ENCODE assay signal across 20 mouse cellular contexts in genomic region chr9:80070026-80070425, GRCm38 (mm10). TPM values are rescaled to one million over a fixed set of nuclear protein-coding genes. Genes with fewer than 3 reads are reported as not detected.
DNase-seq lines count a peak whose midpoint lies in the region; ATAC-seq and TF ChIP-seq lines count a peak whose summit lies in the region.
"Had no signal": no experiment of that assay in that cellular context is flagged by ENCODE, and none has a peak within 500 bp of the region (broad histone marks: within the 10 kb centered on the region; RNA-seq: fewer than 3 reads in every experiment).

No protein-coding gene starts in this region.

- H3K4me2 ChIP-seq in kidney, embryonic 14.5 days (replicated peaks; ENCODE audit: low read depth, low read length): no peak overlapping the region
- peak overlapping the region; percentile 57; the same call in 1 of the 2 replicates for H3K4me2 ChIP-seq in CH12.LX (ENCODE audit: insufficient read depth, low read depth, poor library complexity, severe bottlenecking)
- H3K4me2 ChIP-seq in liver, embryonic 13.5 days: peak overlapping the region; percentile 17; the same call in 1 of the 2 replicates
- H3K4me2 ChIP-seq: heart, embryonic 11.5 days; limb, embryonic 12.5 days; lung, embryonic 15.5 days had no signal

- TF ChIP-seq EP300 in CH12.LX (IDR thresholded peaks at IDR 0.05; ENCODE audit: low read length): no peak

- no peak overlapping the region for H3K4me3 ChIP-seq in kidney, adult 2 months (ENCODE audit: insufficient read depth, low read depth, low read length)
- H3K4me3 ChIP-seq in kidney, embryonic 14.5 days (ENCODE audit: low read length): no peak overlapping the region
- H3K4me3 ChIP-seq in CH12.LX (replicated peaks in 1 of 3; ENCODE audit: low read depth in 2 of 3, low read length in 2 of 3, poor library complexity in 1 of 3): peak overlapping the region in 2 of 3 experiments; percentile 20 to 83
- H3K4me3 ChIP-seq in liver, embryonic 13.5 days (replicated peaks): no peak overlapping the region
- H3K4me3 ChIP-seq: hindbrain, embryonic 15.5 days; limb, embryonic 12.5 days; lung, embryonic 15.5 days had no signal

- TF ChIP-seq RAD21 in CH12.LX (IDR thresholded peaks at IDR 0.05; ENCODE audit: low read depth, low read length): no peak

- peak; percentile 57 for DNase-seq in kidney, adult 2 months
- peak; percentile 80 for DNase-seq in 416B (ENCODE audit: low read depth)
- no peak for DNase-seq in CH12.LX (ENCODE audit: extremely low read depth)
- no peak for DNase-seq in liver, embryonic 13.5 days
- no peak for DNase-seq in urinary bladder, adult 2 months (ENCODE audit: low spot score)
- no peak for DNase-seq in testis, postnatal 10 days (ENCODE audit: low spot score)
- no peak for DNase-seq in frontal cortex, postnatal 36 days (ENCODE audit: low spot score in 2 of 2)
- DNase-seq: adrenal gland, postnatal 14 days; cerebellum, adult 2 months; heart, postnatal 36 days; kidney, postnatal 4 days; midbrain, embryonic 14.5 days; right cerebral cortex, adult 18-20 months had no signal

- in situ Hi-C loops in CH12.LX (cut with MboI; ENCODE audit: low pct_ligation_motif_present, low pct_unique_long_range_greater_than_20kb, low sequenced_read_pairs): no loop called here

- peaks cover 4% of the 10 kb centered on the region; the same call in 1 of the 2 replicates for H3K9me3 ChIP-seq in kidney, embryonic 14.5 days (ENCODE audit: control insufficient read depth, low read length)
- peaks cover 1% of the 10 kb centered on the region for H3K9me3 ChIP-seq in CH12.LX (replicated peaks; ENCODE audit: low read length)
- peaks cover 7% of the 10 kb centered on the region; the same call in 1 of the 2 replicates for H3K9me3 ChIP-seq in liver, embryonic 13.5 days (replicated peaks)
- H3K9me3 ChIP-seq: forebrain, embryonic 15.5 days; hindbrain, embryonic 15.5 days; lung, embryonic 15.5 days had no signal

- no peaks in the 10 kb centered on the region for H3K27me3 ChIP-seq in kidney, adult 2 months (replicated peaks; ENCODE audit: control insufficient read depth, insufficient read depth, low read length)
- H3K27me3 ChIP-seq in kidney, embryonic 14.5 days (ENCODE audit: control insufficient read depth, insufficient read depth, low read length): no peaks in the 10 kb centered on the region
- H3K27me3 ChIP-seq in CH12.LX (replicated peaks): no peaks in the 10 kb centered on the region
- H3K27me3 ChIP-seq in liver, embryonic 13.5 days: no peaks in the 10 kb centered on the region
- H3K27me3 ChIP-seq: forebrain, embryonic 15.5 days; hindbrain, embryonic 15.5 days; limb, embryonic 12.5 days; lung, embryonic 15.5 days had no signal

- no peak for TF ChIP-seq POLR2A in kidney, adult 2 months (IDR thresholded peaks at IDR 0.05; ENCODE audit: low read depth, low read length)
- no peak for TF ChIP-seq POLR2A in CH12.LX (IDR thresholded peaks at IDR 0.05; ENCODE audit: low read depth, low read length)

- H3K4me1 ChIP-seq in kidney, adult 2 months (ENCODE audit: control insufficient read depth, insufficient read depth, low read length): peaks cover 28% of the 10 kb centered on the region
- peaks cover 21% of the 10 kb centered on the region for H3K4me1 ChIP-seq in kidney, embryonic 14.5 days (ENCODE audit: control insufficient read depth, insufficient read depth, low read length)
- H3K4me1 ChIP-seq in CH12.LX (ENCODE audit: control insufficient read depth in 1 of 2, insufficient read depth in 2 of 2): peaks cover 19 to 43% of the 10 kb centered on the region in 2 experiments
- peaks cover 59% of the 10 kb centered on the region for H3K4me1 ChIP-seq in liver, embryonic 13.5 days (replicated peaks)

- H3K27ac ChIP-seq in kidney, adult 2 months (ENCODE audit: insufficient read depth, low read depth, low read length): peak overlapping the region; percentile 56
- no peak overlapping the region for H3K27ac ChIP-seq in kidney, embryonic 14.5 days (ENCODE audit: low read depth, low read length)
- no peak overlapping the region for H3K27ac ChIP-seq in CH12.LX (ENCODE audit: insufficient read depth, low read depth)
- H3K27ac ChIP-seq in liver, embryonic 13.5 days: no peak overlapping the region
- H3K27ac ChIP-seq: forebrain, embryonic 15.5 days; hindbrain, embryonic 15.5 days; limb, embryonic 12.5 days; lung, embryonic 15.5 days; macrophage had no signal

- WGBS in kidney, adult 2 months: 7% methylated on average over 3 of the region's 3 CpGs
- WGBS in kidney, embryonic 14.5 days: 75% methylated on average over 3 of the region's 3 CpGs
- 22% methylated on average over 3 of the region's 3 CpGs for WGBS in liver, embryonic 13.5 days (ENCODE audit: insufficient replicate concordance)

- TF ChIP-seq CTCF in kidney, adult 2 months (conservative IDR thresholded peaks at IDR 0.05; ENCODE audit: insufficient read depth, insufficient read length, low read depth, low read length): no peak
- TF ChIP-seq CTCF in CH12.LX (conservative IDR thresholded peaks at IDR 0.05 in 1 of 2, IDR thresholded peaks at IDR 0.05 in 1 of 2; ENCODE audit: low read depth in 2 of 2, low read length in 2 of 2): no peak

- no peak for ATAC-seq in kidney, embryonic 14.5 days (ENCODE audit: low FRiP score, low TSS enrichment)
- no peak for ATAC-seq in liver, embryonic 13.5 days (ENCODE audit: low read depth)
- ATAC-seq: forebrain, embryonic 15.5 days had no signal

- peaks cover 78% of the 10 kb centered on the region for H3K79me2 ChIP-seq in CH12.LX (replicated peaks; ENCODE audit: control insufficient read depth, extremely low read depth, insufficient read depth, poor library complexity, severe bottlenecking)

- H3K9ac ChIP-seq in kidney, embryonic 14.5 days (ENCODE audit: low read depth, low read length): no peak overlapping the region
- H3K9ac ChIP-seq in CH12.LX (ENCODE audit: insufficient read depth, low read depth): no peak overlapping the region
- no peak overlapping the region for H3K9ac ChIP-seq in liver, embryonic 13.5 days
- H3K9ac ChIP-seq: forebrain, embryonic 15.5 days; hindbrain, embryonic 15.5 days; limb, embryonic 12.5 days; lung, embryonic 15.5 days had no signal

- no peaks in the 10 kb centered on the region for H3K36me3 ChIP-seq in kidney, adult 2 months (ENCODE audit: control insufficient read depth, insufficient read depth, low read length)
- no peaks in the 10 kb centered on the region for H3K36me3 ChIP-seq in kidney, embryonic 14.5 days (ENCODE audit: control insufficient read depth, insufficient read depth, low read length)
- no peaks in the 10 kb centered on the region for H3K36me3 ChIP-seq in CH12.LX (replicated peaks in 1 of 2; ENCODE audit: control insufficient read depth in 1 of 2, insufficient read depth in 1 of 2, low read length in 1 of 2)
- H3K36me3 ChIP-seq in liver, embryonic 13.5 days: no peaks in the 10 kb centered on the region
- H3K36me3 ChIP-seq: forebrain, embryonic 15.5 days; hindbrain, embryonic 15.5 days; limb, embryonic 12.5 days; lung, embryonic 15.5 days had no signal

- dilution Hi-C loops in CH12.LX (cut with MboI; ENCODE audit: extremely low pct_ligation_motif_present, extremely low pct_unique_long_range_greater_than_20kb, low sequenced_read_pairs): no loop called here

TF ChIP-seq in CH12.LX, 34 proteins besides CTCF, POLR2A, EP300 and RAD21:
- no peak for TF ChIP-seq ZMIZ1 (IDR thresholded peaks at IDR 0.05; ENCODE audit: low read depth, low read length)
- no peak for TF ChIP-seq ETS1 (conservative IDR thresholded peaks at IDR 0.05; ENCODE audit: low read depth, low read length)
- no peak for TF ChIP-seq E2F4 (IDR thresholded peaks at IDR 0.05; ENCODE audit: insufficient replicate concordance, low read depth, low read length)
- TF ChIP-seq SMC3 (IDR thresholded peaks at IDR 0.05; ENCODE audit: low read depth, low read length): no peak
- TF ChIP-seq MAFK (IDR thresholded peaks at IDR 0.05; ENCODE audit: insufficient replicate concordance, low read length): no peak
- TF ChIP-seq PAX5 (IDR thresholded peaks at IDR 0.05; ENCODE audit: low read length): no peak
- TF ChIP-seq ZKSCAN1 (IDR thresholded peaks at IDR 0.05; ENCODE audit: borderline replicate concordance, low read depth, low read length): no peak
- TF ChIP-seq MAZ (IDR thresholded peaks at IDR 0.05; ENCODE audit: low read depth, low read length): no peak
- no peak for TF ChIP-seq ZNF384 (IDR thresholded peaks at IDR 0.05; ENCODE audit: low read depth, low read length)
- no peak for TF ChIP-seq UBTF (IDR thresholded peaks at IDR 0.05; ENCODE audit: low read depth, low read length)
- TF ChIP-seq USF2 (conservative IDR thresholded peaks at IDR 0.05; ENCODE audit: low read depth, low read length): no peak
- TF ChIP-seq JUND (conservative IDR thresholded peaks at IDR 0.05; ENCODE audit: low read depth, low read length): no peak
- TF ChIP-seq ZC3H11A (IDR thresholded peaks at IDR 0.05; ENCODE audit: low read depth, low read length): no peak
- no peak for TF ChIP-seq HCFC1 (IDR thresholded peaks at IDR 0.05; ENCODE audit: low read depth, low read length)

RNA-seq across cellular contexts. Expression of gene Senp6, which starts 3.3 kb away (rescaled TPM):
- 18.4 and 23.9 TPM in 2 replicates for polyA plus RNA-seq in kidney, adult 2 months (2012; rRNA removed)
- polyA plus RNA-seq in kidney, embryonic 14.5 days (2014; fragmentation: Nextera tagmentation; extraction: Ambion mirVana): 73.5 and 82.3 TPM in 2 replicates
- total RNA-seq in CH12.LX (2012; rRNA removed): 97.5 and 113 TPM in 2 replicates
- 167 and 186 TPM in 2 replicates for total RNA-seq in CH12.LX (2014; rRNA removed)
- polyA plus RNA-seq in CH12.LX (2012; ENCODE audit: insufficient read length, low read depth): 113 TPM in 2 replicates
- polyA plus RNA-seq in liver, embryonic 13.5 days (2015; fragmentation: Nextera tagmentation; extraction: Ambion mirVana): 15.9 and 16.6 TPM in 2 replicates
- polyA plus RNA-seq in urinary bladder, adult 2 months (2012; rRNA removed): 35.2 and 47.6 TPM in 2 replicates

RNA-seq across cellular contexts. Expression of gene Filip1, which starts 57.4 kb away (rescaled TPM):
- 1.5 and 1.8 TPM in 2 replicates for polyA plus RNA-seq in kidney, adult 2 months (2012; rRNA removed)
- 1.9 and 4.5 TPM in 2 replicates for polyA plus RNA-seq in kidney, embryonic 14.5 days (2014; fragmentation: Nextera tagmentation; extraction: Ambion mirVana)
- total RNA-seq in CH12.LX (2012; rRNA removed) (0.50 and 1.5 TPM in 2 replicates), CH12.LX (2014; rRNA removed) (0.24 and 0.71 TPM in 2 replicates)
- polyA plus RNA-seq in CH12.LX (2012; ENCODE audit: insufficient read length, low read depth): 1.3 and 1.4 TPM in 2 replicates
- polyA plus RNA-seq in liver, embryonic 13.5 days (2015; fragmentation: Nextera tagmentation; extraction: Ambion mirVana): 0.27 and 0.78 TPM in 2 replicates
- polyA plus RNA-seq in urinary bladder, adult 2 months (2012; rRNA removed): 18.2 and 35.3 TPM in 2 replicates
- polyA plus RNA-seq: macrophage had no signal

Comparison
In these comparisons a context has a peak if more than half of its experiments do, and no peak if none do; other contexts are left out.
1. DNase-seq: peak in kidney, adult 2 months (single experiment) and 416B (single experiment); none in CH12.LX (single experiment), liver, embryonic 13.5 days (single experiment), urinary bladder, adult 2 months (single experiment), testis, postnatal 10 days (single experiment) and frontal cortex, postnatal 36 days (0 of 2).
2. H3K4me3 ChIP-seq: peak in CH12.LX (2 of 3); none in kidney, adult 2 months (single experiment), kidney, embryonic 14.5 days (single experiment) and liver, embryonic 13.5 days (single experiment).